Mouse (Mus musculus) spleen, adult 2 months (tissue): ENCODE measurements around the gene Tulp4. TPM values are rescaled to one million over a fixed set of nuclear protein-coding genes. Genes with fewer than 3 reads are reported as not detected.

Experiments used
- DNase-seq, 2 experiments: peaks; one replicate each; pipeline versions ENCODE4 v3.0.0 to v3.0.0-alpha.2; 2012 to 2021; ENCODE audit warnings: low spot score in 2 of 2, low read depth in 1 of 2
- H3K27ac ChIP-seq: fragments of 200-500 bp; 2 replicates; pipeline ENCODE4 v1.5.1; 2012; ENCODE audit warnings: low read length, inconsistent platforms; ENCODE audit not compliant: insufficient read depth
- H3K27me3 ChIP-seq: fragments of 200-500 bp; 2 replicates; pipeline ENCODE4 v1.6.1; 2012; ENCODE audit warnings: mild to moderate bottlenecking, moderate library complexity, low read length, inconsistent platforms; ENCODE audit not compliant: control insufficient read depth, insufficient read depth
- H3K36me3 ChIP-seq: fragments of 200-500 bp; 2 replicates; pipeline ENCODE4 v1.6.1; 2012; ENCODE audit warnings: mild to moderate bottlenecking, low read length, inconsistent platforms; ENCODE audit not compliant: control insufficient read depth, insufficient read depth
- H3K4me1 ChIP-seq: fragments of 200-500 bp; 2 replicates; pipeline ENCODE4 v1.6.1; 2011; ENCODE audit warnings: inconsistent platforms; ENCODE audit not compliant: control insufficient read depth, insufficient read depth, insufficient read length
- H3K4me3 ChIP-seq: fragments of 200-500 bp; 2 replicates; pipeline ENCODE4 v1.5.1; 2011; ENCODE audit warnings: mild to moderate bottlenecking, inconsistent platforms; ENCODE audit not compliant: insufficient read depth, insufficient read length; ENCODE audit errors: extremely low read depth
- CTCF ChIP-seq: fragments of 200-500 bp; IDR thresholded peaks from 2 replicates; pipeline ENCODE4 v1.5.1; 2011; ENCODE audit warnings: mild to moderate bottlenecking, inconsistent platforms; ENCODE audit not compliant: insufficient read depth, insufficient read length, insufficient replicate concordance; ENCODE audit errors: extremely low read depth
- POLR2A ChIP-seq: fragments of 200-500 bp; IDR thresholded peaks from 2 replicates; pipeline ENCODE4 v1.6.1; 2011; ENCODE audit warnings: low read depth, low read length, inconsistent platforms
- WGBS: fragments of 180-500 bp; shearing (Covaris S2); methylation state at CpG from one replicate; pipeline ENCODE4 v1.1.7; 2018; 5-methylcytosine and 5-hydroxymethylcytosine counted together
- polyA plus RNA-seq: library from polyadenylated mRNA; depleted of rRNA; stranded (reverse); fragments of >200 nt; gene quantifications from 2 replicates; pipeline ENCODE4 v1.2.3, GENCODE M21; 2012

Gene Tulp4
- polyA plus RNA-seq, 1 experiment, result 23.4 TPM

DNA sequence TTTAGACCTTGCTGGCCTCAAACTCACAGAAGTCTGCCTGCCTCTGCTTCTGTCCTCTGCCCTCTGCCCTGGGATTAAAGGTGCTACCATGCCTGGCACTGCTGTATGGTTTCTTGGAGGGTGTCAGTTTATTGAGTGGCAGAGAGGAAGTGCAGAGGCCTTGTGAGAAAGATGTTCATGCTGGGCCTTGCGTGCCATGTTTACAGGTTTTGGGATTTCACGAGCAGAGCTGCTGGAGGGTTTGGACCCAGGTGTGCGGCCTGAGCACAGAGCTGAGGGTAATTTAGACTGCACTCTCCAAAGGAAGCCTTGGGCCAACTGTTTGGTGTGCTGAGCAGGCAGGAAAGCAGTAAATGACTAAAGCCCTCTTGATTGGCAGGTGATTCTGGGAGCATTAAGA lies 11.7 kb downstream of the Tulp4 start:
- no peak overlapping the region for H3K27ac ChIP-seq
- 76% methylated on average over 3 of the region's 3 CpGs for WGBS
- no peaks in the 10 kb centered on the region for H3K27me3 ChIP-seq
- no peaks in the 10 kb centered on the region; the same call in 1 of the 2 replicates for H3K4me1 ChIP-seq
- no peak overlapping the region for H3K4me3 ChIP-seq
- H3K36me3 ChIP-seq, result peaks cover 7% of the 10 kb centered on the region; the same call in 1 of the 2 replicates
- TF ChIP-seq CTCF (no peak), POLR2A (no peak)
- DNase-seq, result no peak

- TF ChIP-seq CTCF (no peak), POLR2A (no peak)
- 93% methylated on average over 4 of the region's 4 CpGs for WGBS
These were observed 12.6 kb downstream of the Tulp4 start for GRCm38 (mm10) chr17:6118861-6119260.

DNA sequence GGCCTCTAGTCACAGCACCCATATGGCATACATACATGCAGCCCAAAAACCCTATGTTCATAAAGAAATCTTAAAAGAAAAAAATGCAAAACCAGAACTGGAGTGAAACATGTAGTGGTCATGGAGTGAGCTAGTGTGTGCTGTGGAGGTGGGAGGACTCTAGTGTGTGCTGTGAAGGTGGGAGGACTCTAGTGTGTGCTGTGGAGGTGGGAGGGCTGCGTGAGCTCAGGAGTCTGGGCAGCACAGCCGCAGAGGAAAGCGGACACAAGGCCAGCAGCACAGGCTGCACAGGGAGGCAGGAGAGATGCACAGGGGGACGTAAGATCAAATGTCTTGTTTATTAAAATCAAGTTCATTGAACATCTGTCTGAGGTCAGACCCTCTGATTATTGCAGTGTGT lies 17.5 kb downstream of the Tulp4 start:
- no peak for DNase-seq
- Histone ChIP-seq H3K27ac (no peak overlapping the region), H3K4me3 (no peak overlapping the region), H3K4me1 (no peaks in the 10 kb centered on the region), H3K36me3 (peaks cover 7% of the 10 kb centered on the region; the same call in 1 of the 2 replicates), H3K27me3 (no peaks in the 10 kb centered on the region)
- no peak for TF ChIP-seq CTCF
- 95% methylated on average over 4 of the region's 4 CpGs for WGBS

More at GRCm38 (mm10) chr17:6118861-6119260, 12.6 kb downstream of the Tulp4 start:
- Histone ChIP-seq H3K27ac (no peak overlapping the region), H3K4me3 (no peak overlapping the region), H3K27me3 (no peaks in the 10 kb centered on the region), H3K36me3 (peaks cover 7% of the 10 kb centered on the region; the same call in 1 of the 2 replicates), H3K4me1 (no peaks in the 10 kb centered on the region; the same call in 1 of the 2 replicates)
- no peak for DNase-seq

DNA sequence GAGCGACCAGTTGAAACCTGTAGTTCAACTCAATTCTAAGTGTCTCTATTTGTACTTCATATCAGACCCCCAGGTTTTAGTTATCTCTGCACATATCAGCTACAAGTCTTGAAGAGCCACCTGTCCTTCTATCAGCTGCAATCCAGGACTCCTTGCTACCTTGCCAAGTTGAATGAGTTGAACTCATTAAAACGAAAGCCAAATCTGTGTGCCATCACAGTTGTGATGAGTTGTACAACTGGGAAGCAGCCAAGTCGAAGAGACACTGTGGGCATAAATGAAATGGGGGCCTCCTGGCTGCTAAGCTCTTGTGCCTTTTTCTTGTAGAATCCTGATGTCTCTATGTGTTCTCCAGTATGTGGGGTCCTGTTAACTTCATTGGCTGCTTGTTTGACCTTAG lies 19.2 kb downstream of the Tulp4 start:
- peaks cover 7% of the 10 kb centered on the region; the same call in 1 of the 2 replicates for H3K36me3 ChIP-seq
- no peak for DNase-seq
- TF ChIP-seq CTCF (no peak), POLR2A (no peak)
- H3K4me1 ChIP-seq, result no peaks in the 10 kb centered on the region
- no peak overlapping the region for H3K4me3 ChIP-seq
- H3K27me3 ChIP-seq, result no peaks in the 10 kb centered on the region
- WGBS, result 88% methylated on average over 3 of the region's 3 CpGs
- H3K27ac ChIP-seq, result no peak overlapping the region

DNA sequence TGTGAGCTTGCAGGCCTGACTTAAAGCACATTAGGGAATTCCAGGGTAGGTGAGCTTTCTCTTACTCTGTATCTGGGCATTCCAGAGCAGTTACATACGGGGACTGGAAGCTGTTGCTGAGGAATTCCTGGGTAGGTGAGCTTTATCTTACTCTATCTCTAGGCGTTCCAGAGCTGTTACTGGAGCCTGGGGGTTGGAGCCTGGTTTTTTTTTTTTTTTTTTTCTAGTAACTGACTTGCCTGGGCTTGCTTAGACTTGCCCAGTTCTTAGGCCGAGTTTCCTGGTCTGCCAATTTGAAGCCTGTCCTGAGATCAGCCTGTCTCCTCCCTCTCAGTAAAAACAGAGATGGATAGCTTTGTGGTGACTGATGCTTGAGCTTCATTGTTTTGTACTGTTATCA lies 21.8 kb downstream of the Tulp4 start:
- WGBS, result 75% methylated on average over 3 of the region's 3 CpGs
- DNase-seq, result no peak
- Histone ChIP-seq H3K27me3 (no peaks in the 10 kb centered on the region), H3K27ac (no peak overlapping the region), H3K4me3 (no peak overlapping the region), H3K4me1 (no peaks in the 10 kb centered on the region), H3K36me3 (no peaks in the 10 kb centered on the region)
- TF ChIP-seq CTCF, result no peak
- no peak for TF ChIP-seq POLR2A

DNA sequence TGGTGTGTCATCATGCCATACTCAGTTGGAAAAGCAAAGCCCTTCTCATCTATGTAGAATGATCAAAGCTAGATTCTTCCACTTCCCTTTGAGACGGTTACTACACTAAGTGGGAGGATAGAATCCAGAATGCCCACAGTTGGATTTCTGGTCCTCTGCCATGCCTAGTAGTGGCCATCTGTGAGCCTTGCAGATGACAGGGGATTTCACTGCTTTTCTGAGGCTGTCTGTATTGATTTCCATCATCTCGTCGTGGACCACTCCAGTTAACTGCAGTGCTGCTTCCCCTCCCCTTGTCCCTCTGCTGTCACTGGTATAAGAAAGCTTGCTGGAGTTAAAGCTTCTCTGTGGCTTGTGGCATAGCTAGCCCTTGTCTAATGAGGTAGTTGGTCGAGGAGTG lies 23.1 kb downstream of the Tulp4 start:
- H3K4me1 ChIP-seq, result no peaks in the 10 kb centered on the region
- TF ChIP-seq POLR2A (no peak), CTCF (no peak)
- WGBS, result 81% methylated on average over 4 of the region's 4 CpGs
- H3K4me3 ChIP-seq, result no peak overlapping the region
- H3K27ac ChIP-seq, result no peak overlapping the region
- no peak for DNase-seq
- H3K27me3 ChIP-seq, result no peaks in the 10 kb centered on the region
- no peaks in the 10 kb centered on the region for H3K36me3 ChIP-seq

DNA sequence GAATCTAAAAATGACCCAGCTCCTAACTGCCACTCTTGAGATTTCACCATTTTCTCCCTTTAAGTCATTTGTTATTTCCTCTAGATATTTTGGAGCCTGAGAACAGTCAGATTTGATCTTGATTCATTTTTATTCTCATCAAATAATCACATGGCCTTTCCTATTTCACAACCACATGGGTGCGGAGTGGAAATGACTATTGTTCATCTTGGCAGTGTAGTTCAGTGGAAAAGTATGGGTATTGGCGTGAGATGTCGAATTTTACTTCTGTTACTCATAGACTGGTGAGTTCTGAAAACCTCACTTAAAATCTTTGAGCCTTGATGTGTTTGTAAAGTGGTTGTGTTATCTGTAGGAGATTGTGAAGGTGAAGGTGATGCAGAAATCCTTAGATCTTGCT lies 24.8 kb downstream of the Tulp4 start:
- H3K36me3 ChIP-seq, result no peaks in the 10 kb centered on the region
- no peaks in the 10 kb centered on the region for H3K27me3 ChIP-seq
- H3K4me3 ChIP-seq, result no peak overlapping the region
- no peak for DNase-seq
- no peak for TF ChIP-seq CTCF
- no peak for TF ChIP-seq POLR2A
- H3K27ac ChIP-seq, result no peak overlapping the region
- H3K4me1 ChIP-seq, result no peaks in the 10 kb centered on the region
- WGBS, result 91% methylated on average over 3 of the region's 3 CpGs
